Mouse (Mus musculus) ovary, adult 10 weeks (tissue): ENCODE measurements around the gene Golga2. TPM values are rescaled to one million over a fixed set of nuclear protein-coding genes. Genes with fewer than 3 reads are reported as not detected.

Experiments
- polyA plus RNA-seq: library from polyadenylated mRNA; stranded (reverse); fragments of 350-450 nt; fragmentation: Illumina TruSeq; extraction: RNeasy Lipid Tissue Mini Kit (QIAGEN cat#74804); gene quantifications from one replicate; pipeline ENCODE4 v1.2.3, GENCODE M21; 2014

Gene Golga2
- 19.7 TPM for polyA plus RNA-seq

DNA sequence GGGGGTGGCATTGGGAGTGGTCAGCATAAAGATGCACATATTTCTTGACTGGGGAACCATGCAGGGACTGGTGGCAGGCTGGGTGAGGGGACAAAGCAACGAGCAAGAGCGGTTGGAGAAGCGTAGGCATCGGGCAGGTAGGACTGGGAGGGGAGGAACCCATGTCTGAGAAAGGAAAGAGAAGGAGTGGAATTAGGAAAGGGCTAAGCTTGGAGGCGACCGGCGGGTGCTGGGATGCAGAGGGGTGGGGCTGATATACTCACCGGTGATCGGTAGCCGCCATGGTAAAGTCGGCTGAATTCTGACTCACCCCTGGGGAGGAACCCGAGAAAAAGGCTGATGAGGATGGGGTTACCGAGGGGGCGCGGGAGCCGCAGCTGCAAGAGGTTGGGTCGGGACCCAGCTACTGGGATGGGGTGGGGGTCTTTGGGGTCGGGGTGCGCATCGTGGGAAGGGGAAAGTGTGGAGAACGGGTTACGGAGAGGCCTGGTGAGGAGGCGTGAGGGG, at the start of gene Golga2:
Gene Golga2, plus strand, starts transcription at position 51 of the 507 bp plus-strand sequence.

DNA sequence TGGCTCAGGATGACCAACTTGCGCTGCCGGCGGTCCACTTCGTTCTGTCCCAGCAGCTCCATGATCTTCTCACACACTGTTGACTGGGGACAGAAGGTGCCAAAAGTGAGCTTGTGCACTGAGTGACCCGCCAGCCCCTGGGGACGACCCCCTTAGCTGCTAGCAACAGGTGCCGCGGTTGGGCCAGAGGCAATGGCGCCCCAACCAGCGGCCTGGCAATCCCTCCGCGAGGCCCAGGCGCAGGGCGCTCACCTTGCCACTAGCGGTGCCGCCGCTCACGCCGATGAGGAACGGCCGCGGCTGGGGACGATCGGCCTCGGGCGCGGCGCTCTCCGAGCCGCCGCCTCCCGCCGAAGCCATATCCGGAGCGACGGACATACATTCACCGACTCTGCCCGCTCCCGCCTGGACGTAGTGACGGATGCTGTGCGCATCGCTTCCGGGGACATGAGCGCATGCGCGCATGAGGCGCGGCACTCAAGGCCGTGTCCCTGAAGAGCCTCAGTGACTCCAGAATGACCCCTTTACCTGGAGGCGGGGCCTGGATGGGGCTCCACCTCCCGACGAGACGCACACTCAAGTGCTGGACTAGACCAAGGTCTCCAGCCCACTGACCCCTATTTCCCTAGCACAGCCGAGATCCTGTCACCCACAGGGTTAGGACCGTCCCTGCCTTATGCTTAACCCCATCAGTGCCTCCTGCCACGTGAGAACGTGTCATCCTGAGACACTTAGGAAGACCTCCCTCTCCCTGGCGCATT, 27.3 kb upstream of the Golga2 start, which contains the start of gene Uck1:
Gene Uck1, minus strand, starts transcription at position 503 of the 761 bp plus-strand sequence.

DNA sequence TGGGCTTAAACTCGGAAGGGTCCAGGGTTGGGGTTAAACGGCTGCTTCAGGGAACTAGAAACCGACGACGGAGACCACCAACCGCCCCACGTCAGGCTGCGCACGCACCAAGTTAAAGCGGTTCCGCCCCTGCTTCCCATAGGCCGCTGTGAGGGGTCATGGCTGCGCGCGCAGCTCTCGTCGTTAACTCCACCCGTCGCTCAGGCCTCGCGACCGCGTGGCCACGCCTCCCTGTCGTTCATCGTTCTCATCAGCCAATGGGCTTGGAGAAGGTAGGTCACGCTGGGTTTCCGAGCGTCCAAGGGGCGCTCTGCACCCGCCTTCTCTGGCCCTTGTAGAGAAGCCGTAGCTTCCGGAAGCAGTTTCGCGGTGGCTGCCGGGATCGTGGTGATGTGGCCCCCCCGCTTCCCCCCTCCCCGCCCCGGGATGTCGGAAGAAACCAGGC, 761 bp downstream of the Golga2 start, which contains the start of gene Swi5:
Gene Swi5, minus strand, starts transcription at position 153 of the 445 bp plus-strand sequence.

DNA sequence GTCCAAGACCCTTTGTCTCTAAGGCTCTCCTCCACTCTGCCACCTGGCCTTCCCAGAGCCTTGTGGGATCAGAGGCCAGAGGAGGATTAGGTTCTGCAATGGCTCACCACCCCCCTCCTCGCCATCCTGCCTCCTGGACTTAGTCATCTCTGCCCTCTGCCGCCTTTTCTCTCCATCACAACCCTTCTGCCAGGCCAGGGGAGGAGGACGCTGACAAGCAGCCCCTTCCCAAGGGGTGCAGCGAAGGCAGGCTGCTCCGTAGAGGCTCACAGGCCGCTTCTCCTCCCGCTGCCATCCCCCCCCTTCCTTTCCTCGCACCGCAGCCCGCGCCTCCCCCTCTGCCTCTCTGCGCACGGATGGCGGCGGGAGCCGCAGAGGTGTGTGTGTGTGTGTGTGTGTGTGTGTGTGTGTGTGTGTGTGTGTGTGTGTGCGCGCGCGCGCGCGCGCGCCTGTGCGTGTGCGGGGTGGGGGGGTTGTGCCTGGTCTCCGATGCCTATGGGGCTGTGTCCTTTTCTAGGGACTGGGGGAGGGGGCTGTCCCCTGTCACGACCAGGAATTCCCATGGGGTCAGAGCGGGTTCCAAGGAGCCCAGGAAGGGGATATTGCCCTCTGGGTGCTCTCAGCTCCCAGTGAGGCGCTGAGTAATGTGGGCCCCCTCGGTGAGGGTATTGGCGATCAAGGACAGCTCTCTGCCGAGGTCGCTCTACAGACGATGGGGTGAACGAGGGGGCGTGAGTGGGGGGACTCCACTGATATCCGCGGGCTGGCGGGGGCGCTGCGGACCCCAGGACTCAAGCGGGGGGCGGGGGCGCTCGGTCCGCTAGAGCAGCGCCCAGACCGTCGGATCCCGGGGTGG, 65.2 kb downstream of the Golga2 start, which contains the start of gene Ciz1:
Gene Ciz1, plus strand, starts transcription at position 177 of the 856 bp plus-strand sequence.

DNA sequence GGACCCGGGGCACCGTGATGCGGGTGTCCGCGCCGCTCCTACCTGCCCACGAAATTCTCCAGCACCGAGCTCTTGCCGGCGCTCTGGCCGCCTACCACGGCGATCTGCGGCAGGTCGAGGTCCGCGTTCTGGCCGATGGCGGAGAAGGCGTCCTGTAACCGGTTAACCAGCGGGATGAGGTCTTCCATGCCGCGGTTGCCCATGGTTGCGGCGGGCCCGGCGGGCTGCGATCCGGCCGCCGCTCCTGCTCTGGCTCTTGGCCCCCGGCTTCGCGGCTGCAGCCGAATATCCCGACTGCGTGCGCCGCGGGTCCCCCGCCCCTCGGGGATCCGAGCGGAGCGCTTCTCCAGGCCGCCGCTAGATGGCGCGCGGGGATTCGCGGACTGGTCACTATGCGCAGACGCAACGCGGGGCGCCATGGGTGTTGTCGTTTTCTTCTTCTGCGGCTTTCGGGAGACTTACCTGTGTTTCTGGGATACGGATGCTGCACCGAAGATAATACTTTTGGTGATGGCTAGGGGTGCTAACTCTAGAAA, 65.9 kb downstream of the Golga2 start, which contains the start of gene Dnm1:
Gene Dnm1, minus strand, starts transcription at position 332 of the 536 bp plus-strand sequence.

Other genes starting within 250 kb of the Golga2 start
- 4.8 TPM for gene Fam78a, start 202.5 kb upstream of the Golga2 start, polyA plus RNA-seq
- gene Plpp7, start 191.9 kb upstream of the Golga2 start, polyA plus RNA-seq, result 0.54 TPM
- 58.5 TPM for gene Prrc2b, start 136.3 kb upstream of the Golga2 start, polyA plus RNA-seq
- 13.1 TPM for gene Pomt1, start 50.8 kb upstream of the Golga2 start, polyA plus RNA-seq
- gene Uck1, start 27.2 kb upstream of the Golga2 start, polyA plus RNA-seq, result 22.8 TPM
- gene Swi5, start 691 bp downstream of the Golga2 start, polyA plus RNA-seq, result 398 TPM
- 4.8 TPM for gene Ciz1, start 64.9 kb downstream of the Golga2 start, polyA plus RNA-seq
- 1.4 TPM for gene Dnm1, start 66.0 kb downstream of the Golga2 start, polyA plus RNA-seq
- 1.7 TPM for gene 1110008P14Rik, start 94.6 kb downstream of the Golga2 start, polyA plus RNA-seq
- gene Lcn2, start 100.9 kb downstream of the Golga2 start, polyA plus RNA-seq, result 5.6 TPM
- gene Ptges2, start 108.5 kb downstream of the Golga2 start, polyA plus RNA-seq, result 1.9 TPM
- 0.83 TPM for gene Naif1, start 163.1 kb downstream of the Golga2 start, polyA plus RNA-seq
- gene Slc25a25, start 164.1 kb downstream of the Golga2 start, polyA plus RNA-seq, result 1.1 TPM
- 4.4 TPM for gene Fam102a, start 247.9 kb downstream of the Golga2 start, polyA plus RNA-seq